Mouse (Mus musculus) liver, embryonic 15.5 days (tissue): Measurements from ENCODE around the gene Rnf41. TPM values are rescaled to one million over a fixed set of nuclear protein-coding genes. Genes with fewer than 3 reads are reported as not detected.

Experiments used
- ATAC-seq: fragments of 200-750 bp; cut with Nextera tagmentation; 2 replicates; pipeline ENCODE4 v1.8.0; 2017; ENCODE audit warnings: moderate number of reproducible peaks, mild to moderate bottlenecking, moderate library complexity; ENCODE audit not compliant: insufficient read depth
- H3K27ac ChIP-seq: fragments of 300-500 bp; sonication (generic); replicated peaks from 2 replicates; pipeline ENCODE4 v1.5.1; 2015; ENCODE audit warnings: mild to moderate bottlenecking, inconsistent platforms
- H3K27me3 ChIP-seq: fragments of 300-500 bp; sonication (generic); 2 replicates; pipeline ENCODE4 v1.6.1; 2015; ENCODE audit warnings: mild to moderate bottlenecking, inconsistent platforms
- H3K36me3 ChIP-seq: fragments of 300-500 bp; sonication (generic); replicated peaks from 2 replicates; pipeline ENCODE4 v1.6.1; 2015; ENCODE audit warnings: moderate library complexity, mild to moderate bottlenecking, inconsistent platforms
- H3K4me1 ChIP-seq: fragments of 300-500 bp; sonication (generic); replicated peaks from 2 replicates; pipeline ENCODE4 v1.6.1; 2015; ENCODE audit warnings: inconsistent platforms
- H3K4me2 ChIP-seq: fragments of 300-500 bp; sonication (generic); 2 replicates; pipeline ENCODE4 v1.6.1; 2015; ENCODE audit warnings: moderate library complexity, mild to moderate bottlenecking, inconsistent platforms
- H3K4me3 ChIP-seq: fragments of 300-500 bp; sonication (generic); replicated peaks from 2 replicates; pipeline ENCODE4 v1.5.1; 2015; ENCODE audit warnings: mild to moderate bottlenecking, inconsistent platforms
- H3K9ac ChIP-seq: fragments of 300-500 bp; sonication (generic); 2 replicates; pipeline ENCODE4 v1.6.1; 2015; ENCODE audit warnings: moderate library complexity, mild to moderate bottlenecking, inconsistent platforms
- H3K9me3 ChIP-seq: fragments of 300-500 bp; sonication (generic); replicated peaks from 2 replicates; pipeline ENCODE4 v1.6.1; 2016; ENCODE audit warnings: inconsistent platforms
- WGBS: fragments of 180-500 bp; shearing (Covaris S2); methylation state at CpG from one replicate; pipeline ENCODE4 v1.1.7; 2015; ENCODE audit warnings: mixed read lengths; ENCODE audit not compliant: insufficient replicate concordance; 5-methylcytosine and 5-hydroxymethylcytosine counted together
- polyA plus RNA-seq: library from polyadenylated mRNA; unstranded; fragments of >200 nt; fragmentation: Nextera tagmentation; extraction: Ambion mirVana; gene quantifications from 2 replicates; pipeline ENCODE4 v1.2.1, GENCODE M21; 2015

Rnf41 gene
- polyA plus RNA-seq, 1 experiment from 2014 or later: 8.5 TPM

GRCm38 (mm10) chr10:128403931-128404330 is 7.5 kb upstream of the Rnf41 start:
- no peak for ATAC-seq
- no peak overlapping the region for H3K4me3 ChIP-seq
- H3K9ac ChIP-seq: no peak overlapping the region
- WGBS: 70% methylated on average over 7 of the region's 7 CpGs
- peaks cover 24% of the 10 kb centered on the region for H3K36me3 ChIP-seq
- no peaks in the 10 kb centered on the region for H3K27me3 ChIP-seq
- H3K4me1 ChIP-seq: peaks cover 16% of the 10 kb centered on the region
- no peak overlapping the region for H3K27ac ChIP-seq
- H3K4me2 ChIP-seq: no peak overlapping the region
- no peaks in the 10 kb centered on the region for H3K9me3 ChIP-seq

GRCm38 (mm10) chr10:128408591-128409535 is 2.6 kb upstream of the Rnf41 start:
- H3K4me2 ChIP-seq: peak overlapping the region; percentile 98
- H3K27ac ChIP-seq: peak overlapping the region; percentile 78
- H3K27me3 ChIP-seq: no peaks in the 10 kb centered on the region
- peaks cover 48% of the 10 kb centered on the region for H3K4me1 ChIP-seq
- no peaks in the 10 kb centered on the region for H3K9me3 ChIP-seq
- 14% methylated on average over 35 of the region's 35 CpGs for WGBS
- peak overlapping the region; percentile 84 for H3K4me3 ChIP-seq
- peaks cover 20% of the 10 kb centered on the region for H3K36me3 ChIP-seq
- H3K9ac ChIP-seq: peak overlapping the region; percentile 79
- peak; percentile 0; the same call in 1 of the 2 replicates for ATAC-seq

DNA sequence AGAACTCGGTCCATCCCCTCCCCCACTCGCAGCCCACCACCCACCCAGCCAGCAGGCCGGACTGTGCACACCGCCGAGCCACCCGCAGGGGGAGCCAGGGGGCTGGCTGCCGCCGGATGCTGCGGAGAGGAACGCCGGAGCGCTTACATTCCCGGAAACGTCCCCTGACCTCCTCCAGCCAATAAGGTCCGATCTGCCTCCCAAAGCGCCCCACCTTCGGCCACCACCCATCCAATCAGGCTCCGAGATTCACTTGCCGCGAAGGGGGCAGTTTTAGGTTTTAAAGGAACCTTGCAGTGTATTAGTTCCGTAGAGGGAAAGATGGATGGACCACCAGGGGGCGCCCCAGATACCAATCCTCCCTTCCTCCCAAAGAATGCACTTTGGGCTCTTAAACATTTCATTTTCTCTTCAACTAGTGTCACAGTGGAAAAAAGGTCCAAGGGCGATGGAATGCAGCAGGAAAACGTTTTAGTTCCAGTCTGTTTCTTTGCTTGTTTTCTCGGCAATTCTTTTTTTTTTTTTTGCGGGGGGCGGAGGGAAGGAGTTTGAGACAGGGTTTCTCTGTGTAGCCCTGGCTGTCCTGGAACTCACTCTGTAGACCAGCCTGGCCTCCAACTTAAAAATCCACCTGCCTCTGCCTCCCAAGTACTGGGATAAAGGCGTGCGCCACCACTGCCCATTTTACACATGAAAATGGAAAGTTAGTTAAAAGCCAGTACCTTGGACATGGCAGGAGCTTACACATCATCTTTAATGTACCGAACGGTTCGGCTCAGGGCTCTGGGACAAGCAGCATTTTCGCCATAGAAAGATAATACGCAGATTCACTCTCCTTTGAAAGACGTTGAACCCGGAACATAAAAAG is 1.5 kb upstream of the Rnf41 start:
- ATAC-seq: peak; percentile 87
- Histone ChIP-seq H3K27ac (peak overlapping the region; percentile 82), H3K27me3 (no peaks in the 10 kb centered on the region), H3K4me2 (peak overlapping the region; percentile 98), H3K4me3 (peak overlapping the region; percentile 84), H3K4me1 (peaks cover 53% of the 10 kb centered on the region), H3K9me3 (no peaks in the 10 kb centered on the region), H3K9ac (peak overlapping the region; percentile 79), H3K36me3 (peaks cover 20% of the 10 kb centered on the region)
- 4% methylated on average over 36 of the region's 36 CpGs for WGBS

DNA sequence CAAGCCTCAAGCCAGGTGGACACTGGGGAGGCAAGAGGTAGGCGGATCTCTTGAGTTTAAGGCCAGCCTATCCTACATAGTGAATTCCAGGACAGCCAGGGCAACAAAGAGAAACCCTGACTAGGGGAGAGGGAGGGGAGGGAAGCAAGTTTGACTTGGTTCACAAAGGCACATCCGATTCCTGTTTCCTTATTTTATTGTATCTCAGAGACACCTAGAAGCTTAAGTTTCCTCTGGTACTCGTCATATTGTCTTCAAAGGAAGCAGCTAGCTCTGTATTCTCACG is 954 bp upstream of the Rnf41 start:
- ATAC-seq: no peak
- peak overlapping the region; percentile 98 for H3K4me2 ChIP-seq
- peak overlapping the region; percentile 79 for H3K9ac ChIP-seq
- H3K4me1 ChIP-seq: peaks cover 53% of the 10 kb centered on the region
- 17% methylated on average over 4 of the region's 4 CpGs for WGBS
- H3K4me3 ChIP-seq: peak overlapping the region; percentile 84
- no peaks in the 10 kb centered on the region for H3K9me3 ChIP-seq
- H3K27me3 ChIP-seq: no peaks in the 10 kb centered on the region
- peaks cover 20% of the 10 kb centered on the region for H3K36me3 ChIP-seq
- peak overlapping the region; percentile 82 for H3K27ac ChIP-seq

- H3K4me2 ChIP-seq: peak overlapping the region; percentile 98
- no peak for ATAC-seq
- H3K4me1 ChIP-seq: peaks cover 59% of the 10 kb centered on the region
- H3K36me3 ChIP-seq: peaks cover 20% of the 10 kb centered on the region
- H3K27ac ChIP-seq: peak overlapping the region; percentile 82
- no peaks in the 10 kb centered on the region for H3K27me3 ChIP-seq
- 4% methylated on average over 14 of the region's 14 CpGs for WGBS
- H3K4me3 ChIP-seq: peak overlapping the region; percentile 84
- H3K9me3 ChIP-seq: no peaks in the 10 kb centered on the region
- peak overlapping the region; percentile 80 for H3K9ac ChIP-seq
These were observed 561 bp downstream of the Rnf41 start for GRCm38 (mm10) chr10:128412055-128412381.

DNA sequence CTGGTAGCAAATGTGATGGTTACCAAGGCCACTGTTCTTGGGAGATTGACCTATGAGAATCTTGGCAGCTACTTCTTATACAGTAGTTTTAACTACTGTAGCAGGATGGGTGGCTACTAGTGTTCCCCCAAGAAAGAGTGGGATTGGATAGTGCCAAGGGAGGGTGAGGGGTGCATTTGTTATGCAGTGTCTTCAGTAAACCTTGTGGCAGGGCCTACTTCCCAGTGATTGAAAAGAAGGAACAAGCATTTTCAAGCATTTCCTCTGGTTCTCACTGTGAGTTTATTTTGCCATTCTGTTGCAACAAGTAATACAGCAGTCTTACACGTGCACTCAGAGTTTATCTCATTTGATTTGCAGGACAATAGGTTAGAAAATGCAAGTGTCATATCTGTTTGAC is 1.1 kb downstream of the Rnf41 start:
- no peaks in the 10 kb centered on the region for H3K27me3 ChIP-seq
- H3K9ac ChIP-seq: peak overlapping the region; percentile 80; the same call in 1 of the 2 replicates
- H3K4me3 ChIP-seq: peak overlapping the region; percentile 84
- no peaks in the 10 kb centered on the region for H3K9me3 ChIP-seq
- ATAC-seq: no peak
- peaks cover 59% of the 10 kb centered on the region for H3K4me1 ChIP-seq
- 10% methylated on average over 1 of the region's 1 CpGs for WGBS
- peak overlapping the region; percentile 98 for H3K4me2 ChIP-seq
- peak overlapping the region; percentile 82; the same call in 1 of the 2 replicates for H3K27ac ChIP-seq
- peaks cover 16% of the 10 kb centered on the region for H3K36me3 ChIP-seq

GRCm38 (mm10) chr10:128413076-128413475 is 1.6 kb downstream of the Rnf41 start:
- no peaks in the 10 kb centered on the region for H3K27me3 ChIP-seq
- no peak for ATAC-seq
- H3K9ac ChIP-seq: no peak overlapping the region
- peaks cover 58% of the 10 kb centered on the region for H3K4me1 ChIP-seq
- H3K4me2 ChIP-seq: peak overlapping the region; percentile 98
- no peaks in the 10 kb centered on the region for H3K9me3 ChIP-seq
- H3K36me3 ChIP-seq: peaks cover 11% of the 10 kb centered on the region
- H3K27ac ChIP-seq: no peak overlapping the region
- H3K4me3 ChIP-seq: peak overlapping the region; percentile 84; the same call in 1 of the 2 replicates
- WGBS: 69% methylated on average over 1 of the region's 1 CpGs

- no peaks in the 10 kb centered on the region for H3K27me3 ChIP-seq
- H3K9me3 ChIP-seq: no peaks in the 10 kb centered on the region
- no peak overlapping the region for H3K27ac ChIP-seq
- H3K4me2 ChIP-seq: no peak overlapping the region
- WGBS: 77% methylated on average over 5 of the region's 5 CpGs
- peaks cover 20% of the 10 kb centered on the region for H3K36me3 ChIP-seq
- H3K9ac ChIP-seq: no peak overlapping the region
- H3K4me1 ChIP-seq: peaks cover 45% of the 10 kb centered on the region
- H3K4me3 ChIP-seq: no peak overlapping the region
- ATAC-seq: no peak
These were observed 3.4 kb downstream of the Rnf41 start for GRCm38 (mm10) chr10:128414848-128415247.

DNA sequence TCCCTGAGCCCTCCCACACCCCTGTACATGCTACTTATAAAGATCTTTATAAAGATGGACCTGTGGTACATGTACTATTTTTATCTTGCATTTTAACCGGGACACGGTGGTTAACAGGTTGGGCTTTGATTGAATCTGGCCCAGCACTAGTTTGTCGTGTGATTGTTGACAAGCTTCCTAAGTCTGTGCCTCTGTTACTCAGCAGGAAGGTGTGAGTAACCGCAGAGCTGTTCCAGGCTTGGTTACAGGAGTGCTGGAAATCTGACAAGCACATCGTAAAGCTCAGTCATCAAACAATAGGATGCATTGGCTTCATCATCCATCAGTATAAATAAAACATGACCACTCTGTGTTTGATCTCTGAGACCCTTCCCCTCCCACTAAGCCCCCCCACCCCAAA is 11.0 kb downstream of the Rnf41 start:
- Histone ChIP-seq H3K4me3 (no peak overlapping the region), H3K27ac (no peak overlapping the region), H3K9ac (no peak overlapping the region), H3K9me3 (no peaks in the 10 kb centered on the region), H3K4me2 (no peak overlapping the region), H3K27me3 (no peaks in the 10 kb centered on the region), H3K4me1 (peaks cover 8% of the 10 kb centered on the region; the same call in 1 of the 2 replicates), H3K36me3 (peaks cover 36% of the 10 kb centered on the region)
- WGBS: 57% methylated on average over 5 of the region's 5 CpGs
- no peak for ATAC-seq

DNA sequence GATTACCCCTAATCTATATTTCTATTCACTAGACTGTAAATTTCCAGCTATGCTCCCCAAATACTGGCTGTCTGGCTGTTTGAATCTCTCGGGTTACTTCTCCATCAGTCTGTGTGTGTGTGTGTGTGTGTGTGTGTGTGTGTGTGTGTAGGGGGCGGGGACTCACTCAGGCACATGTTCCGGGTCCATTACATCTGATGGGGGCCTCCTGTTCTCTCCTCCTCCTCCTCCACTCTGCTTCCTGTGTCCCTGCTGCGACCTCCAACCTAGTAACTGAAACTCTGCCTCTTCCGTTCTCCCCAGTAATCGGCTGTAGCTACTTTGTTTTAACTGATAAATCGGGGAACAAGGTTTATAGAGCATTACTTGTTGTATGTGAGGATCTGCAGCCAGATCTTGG is 13.1 kb downstream of the Rnf41 start:
- WGBS: 15% methylated on average over 7 of the region's 7 CpGs
- no peak overlapping the region for H3K27ac ChIP-seq
- no peak overlapping the region for H3K4me3 ChIP-seq
- peak; percentile 12; the same call in 1 of the 2 replicates for ATAC-seq
- H3K4me2 ChIP-seq: no peak overlapping the region
- no peaks in the 10 kb centered on the region for H3K9me3 ChIP-seq
- peaks cover 8% of the 10 kb centered on the region; the same call in 1 of the 2 replicates for H3K4me1 ChIP-seq
- peaks cover 42% of the 10 kb centered on the region for H3K36me3 ChIP-seq
- no peaks in the 10 kb centered on the region for H3K27me3 ChIP-seq
- H3K9ac ChIP-seq: no peak overlapping the region

DNA sequence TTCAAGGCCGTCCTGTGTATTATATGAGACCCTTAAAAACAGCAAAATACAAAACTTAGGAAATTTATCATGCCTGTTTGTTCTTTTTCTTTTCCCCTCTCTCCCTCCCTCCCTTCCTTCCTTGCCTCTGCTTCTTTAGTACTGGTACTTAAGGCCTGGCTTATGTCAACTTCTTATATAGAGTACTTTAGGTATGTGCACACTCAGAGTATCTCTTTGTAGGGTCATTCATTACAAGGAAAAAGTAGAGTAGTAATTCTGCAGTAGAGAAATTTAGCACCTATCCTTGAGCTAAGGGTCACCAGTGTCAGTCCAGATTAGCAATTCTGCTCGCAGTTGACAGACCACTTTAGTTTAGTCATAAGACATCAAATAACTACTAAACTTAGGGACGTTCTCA is 13.8 kb downstream of the Rnf41 start:
- no peak overlapping the region for H3K27ac ChIP-seq
- peaks cover 48% of the 10 kb centered on the region for H3K36me3 ChIP-seq
- H3K27me3 ChIP-seq: no peaks in the 10 kb centered on the region
- no peak overlapping the region for H3K4me2 ChIP-seq
- peaks cover 8% of the 10 kb centered on the region; the same call in 1 of the 2 replicates for H3K4me1 ChIP-seq
- no peak for ATAC-seq
- 64% methylated on average over 3 of the region's 3 CpGs for WGBS
- H3K9me3 ChIP-seq: no peaks in the 10 kb centered on the region
- H3K4me3 ChIP-seq: no peak overlapping the region
- no peak overlapping the region for H3K9ac ChIP-seq
